Mouse (Mus musculus) embryo, embryonic 11 days (tissue): ENCODE measurements around the gene Gm27179.
"Not testable (repeated sequence)": the region's sequence is repeated elsewhere in the genome, so short reads cannot be mapped to it uniquely, and the experiment has no call there.

Experiments used
- DNase-seq: peaks from one replicate; pipeline ENCODE4 v3.0.0-alpha.2; 2015

Gene Gm27179

GRCm38 (mm10) chr14:69473322-69473721, 39.0 kb downstream of the Gm27179 start:
- DNase-seq = not testable (repeated sequence)

- DNase-seq = not testable (repeated sequence)
Measured at GRCm38 (mm10) chr14:69470122-69470708, 42.1 kb downstream of the Gm27179 start.

GRCm38 (mm10) chr14:69467612-69468366, 44.6 kb downstream of the Gm27179 start:
- DNase-seq = not testable (repeated sequence)

- DNase-seq = not testable (repeated sequence)
Measured at GRCm38 (mm10) chr14:69464465-69464864, 47.9 kb downstream of the Gm27179 start.
